In the genomic region with DNA sequence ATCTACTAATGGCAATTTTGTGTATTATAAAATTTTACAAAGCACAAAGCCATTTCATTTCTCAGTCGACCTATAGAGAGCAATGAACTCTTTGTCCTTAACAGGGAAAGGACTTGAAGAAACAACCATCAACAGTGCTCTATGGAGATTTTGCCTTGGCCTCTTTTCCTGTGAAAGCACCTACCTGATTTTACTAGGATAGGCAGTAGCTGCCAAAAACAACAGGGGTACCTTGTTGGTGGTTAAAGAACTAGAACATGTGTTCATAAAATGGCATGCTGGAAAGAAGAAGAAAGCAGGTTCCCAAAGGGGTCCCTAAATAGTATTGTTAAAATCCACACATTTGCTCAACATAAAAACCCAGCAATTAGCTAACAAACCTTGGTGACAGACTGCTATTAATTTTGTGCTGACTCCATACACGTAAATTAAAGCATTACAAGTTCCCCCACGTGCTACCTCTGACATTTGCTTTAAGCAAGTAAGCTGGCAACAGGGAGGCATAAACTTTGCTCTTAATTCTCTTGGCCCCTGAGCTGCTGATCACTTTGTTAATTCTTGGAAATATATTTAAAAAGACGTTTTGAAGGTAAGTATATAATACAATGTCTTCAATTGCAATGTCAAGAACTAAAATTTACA, we compare ENCODE assay signal across 26 mouse cellular contexts.
"Had no signal": no experiment of that assay in that cellular context is flagged by ENCODE, and none has a peak within 500 bp of the region (broad histone marks: within the 10 kb centered on the region; RNA-seq: fewer than 3 reads in every experiment).

No protein-coding gene starts in this region.

- H3K27me3 ChIP-seq: heart, embryonic 13.5 days; heart, embryonic 15.5 days; hindbrain, embryonic 13.5 days; hindbrain, embryonic 15.5 days; kidney, embryonic 15.5 days; limb, embryonic 15.5 days; liver, embryonic 12.5 days had no signal

- DNase-seq: gastrocnemius, adult 2 months; gastrocnemius, postnatal 10 days; gastrocnemius, postnatal 36 days; heart, adult 11 months; heart, adult 2 months; heart, postnatal 14 days; heart, postnatal 36 days; kidney, adult 11 months; kidney, adult 2 months; kidney, adult 9 months; kidney, postnatal 14 days; kidney, postnatal 36 days; layer of hippocampus, adult 9-11 months had no signal

- H3K36me3 ChIP-seq: heart, embryonic 13.5 days; heart, embryonic 15.5 days; hindbrain, embryonic 13.5 days; hindbrain, embryonic 15.5 days; kidney, embryonic 15.5 days; limb, embryonic 15.5 days; liver, embryonic 12.5 days had no signal

- ATAC-seq: hindbrain, postnatal 0 days; intestine, embryonic 16.5 days; liver, embryonic 12.5 days had no signal

- H3K4me3 ChIP-seq: gastrocnemius, adult 2 months; heart, adult 2 months; heart, embryonic 13.5 days; heart, embryonic 15.5 days; hindbrain, embryonic 13.5 days; hindbrain, embryonic 15.5 days; kidney, embryonic 15.5 days; left cerebral cortex, adult 2 months; limb, embryonic 15.5 days; liver, embryonic 12.5 days had no signal

- H3K4me2 ChIP-seq: heart, embryonic 11.5 days; heart, embryonic 13.5 days; heart, embryonic 15.5 days; hindbrain, embryonic 13.5 days; hindbrain, embryonic 15.5 days; kidney, embryonic 15.5 days; limb, embryonic 15.5 days; liver, embryonic 12.5 days had no signal

- H3K9me3 ChIP-seq: heart, embryonic 13.5 days; heart, embryonic 15.5 days; hindbrain, embryonic 13.5 days; hindbrain, embryonic 15.5 days; kidney, embryonic 15.5 days; limb, embryonic 15.5 days; liver, embryonic 12.5 days had no signal

- H3K27ac ChIP-seq: gastrocnemius, adult 2 months; heart, adult 2 months; heart, embryonic 13.5 days; heart, embryonic 15.5 days; hindbrain, embryonic 13.5 days; hindbrain, embryonic 15.5 days; hindbrain, postnatal 0 days; kidney, embryonic 15.5 days; kidney, postnatal 0 days; left cerebral cortex, adult 2 months; limb, embryonic 15.5 days; liver, embryonic 12.5 days; liver, embryonic 14.5 days had no signal

- H3K9ac ChIP-seq: heart, embryonic 13.5 days; heart, embryonic 15.5 days; hindbrain, embryonic 13.5 days; hindbrain, embryonic 15.5 days; kidney, embryonic 15.5 days; limb, embryonic 15.5 days; liver, embryonic 12.5 days; liver, embryonic 14.5 days had no signal

- H3K4me1 ChIP-seq: heart, embryonic 13.5 days; heart, embryonic 15.5 days; hindbrain, embryonic 13.5 days; hindbrain, embryonic 15.5 days; kidney, embryonic 15.5 days; limb, embryonic 15.5 days; liver, embryonic 12.5 days had no signal
